Mouse (Mus musculus): ENCODE measurements around the gene Calcoco1. TPM values are rescaled to one million over a fixed set of nuclear protein-coding genes. Genes with fewer than 3 reads are reported as not detected.
A peak's percentile ranks its signal among the peaks of the same experiment; 100 is the strongest.

Gene Calcoco1
- 100 to 1,000 TPM; 118 to 120 TPM for total RNA-seq (2021)
- long read RNA-seq, experiment 1, transcript Calcoco1-201 (15 exons, 2,824 nt), result major isoform, 33 of 59 reads
- long read RNA-seq, experiment 1, partial matches to known transcripts, result 11 of 59 reads
- long read RNA-seq, experiment 1, other reads (novel, unspliced or antisense), result 13 of 59 reads
- long read RNA-seq, experiment 2, transcript Calcoco1-201 (15 exons, 2,824 nt), result major isoform, 92 of 125 reads
- long read RNA-seq, experiment 2, partial matches to known transcripts, result 12 of 125 reads
- long read RNA-seq, experiment 2, other reads (novel, unspliced or antisense), result 17 of 125 reads

GRCm38 (mm10) chr15:102721980-102722475 is at the start of gene Calcoco1:
Gene Calcoco1 (minus strand): TSS chr15:102722178.
- DNase-seq (ENCODE audit: low spot score in 2 of 2), result peak; percentile 86 to 96

GRCm38 (mm10) chr15:102770866-102771265 is 48.9 kb upstream of the Calcoco1 start:
- no peak for DNase-seq (ENCODE audit: low spot score in 2 of 2)

- no peak for DNase-seq (ENCODE audit: low spot score in 2 of 2)
Measured at GRCm38 (mm10) chr15:102765207-102765606, 43.2 kb upstream of the Calcoco1 start.

GRCm38 (mm10) chr15:102761745-102762378 is 39.9 kb upstream of the Calcoco1 start:
- DNase-seq (ENCODE audit: low spot score in 2 of 2), result peak in 1 of 2 experiments; percentile 21

GRCm38 (mm10) chr15:102757686-102758085 is 35.7 kb upstream of the Calcoco1 start:
- no peak for DNase-seq (ENCODE audit: low spot score in 2 of 2)

GRCm38 (mm10) chr15:102755053-102755452 is 33.1 kb upstream of the Calcoco1 start:
- DNase-seq (ENCODE audit: low spot score in 2 of 2), result no peak

GRCm38 (mm10) chr15:102754361-102754760 is 32.4 kb upstream of the Calcoco1 start:
- DNase-seq (ENCODE audit: low spot score in 2 of 2), result no peak

GRCm38 (mm10) chr15:102753170-102753569 is 31.2 kb upstream of the Calcoco1 start:
- DNase-seq (ENCODE audit: low spot score in 2 of 2), result peak in 1 of 2 experiments; percentile 22

GRCm38 (mm10) chr15:102752164-102752563 is 30.2 kb upstream of the Calcoco1 start:
- no peak for DNase-seq (ENCODE audit: low spot score in 2 of 2)

- DNase-seq (ENCODE audit: low spot score in 2 of 2), result no peak
Measured at GRCm38 (mm10) chr15:102750241-102750640, 28.3 kb upstream of the Calcoco1 start.

GRCm38 (mm10) chr15:102749103-102749502 is 27.1 kb upstream of the Calcoco1 start:
- DNase-seq (ENCODE audit: low spot score in 2 of 2), result no peak

GRCm38 (mm10) chr15:102747853-102748252 is 25.9 kb upstream of the Calcoco1 start:
- no peak for DNase-seq (ENCODE audit: low spot score in 2 of 2)

GRCm38 (mm10) chr15:102747286-102747640 is 25.3 kb upstream of the Calcoco1 start:
- no peak for DNase-seq (ENCODE audit: low spot score in 2 of 2)

GRCm38 (mm10) chr15:102746488-102747285 is 24.7 kb upstream of the Calcoco1 start:
- peak in 1 of 2 experiments; percentile 14 for DNase-seq (ENCODE audit: low spot score in 2 of 2)

- no peak for DNase-seq (ENCODE audit: low spot score in 2 of 2)
Measured at GRCm38 (mm10) chr15:102746126-102746487, 24.1 kb upstream of the Calcoco1 start.

- DNase-seq (ENCODE audit: low spot score in 2 of 2), result no peak
Measured at GRCm38 (mm10) chr15:102745387-102745786, 23.4 kb upstream of the Calcoco1 start.

- no peak for DNase-seq (ENCODE audit: low spot score in 2 of 2)
Measured at GRCm38 (mm10) chr15:102744831-102745230, 22.9 kb upstream of the Calcoco1 start.

GRCm38 (mm10) chr15:102744416-102744815 is 22.4 kb upstream of the Calcoco1 start:
- DNase-seq (ENCODE audit: low spot score in 2 of 2), result no peak

GRCm38 (mm10) chr15:102743996-102744395 is 22.0 kb upstream of the Calcoco1 start:
- DNase-seq (ENCODE audit: low spot score in 2 of 2), result no peak

- DNase-seq (ENCODE audit: low spot score in 2 of 2), result no peak
Measured at GRCm38 (mm10) chr15:102743196-102743595, 21.2 kb upstream of the Calcoco1 start.

- DNase-seq (ENCODE audit: low spot score in 2 of 2), result peak; percentile 73 to 82
Measured at GRCm38 (mm10) chr15:102742589-102742988, 20.6 kb upstream of the Calcoco1 start.

All from adrenal gland, postnatal 4 days (tissue).